Mouse (Mus musculus): Measurements from ENCODE around the gene Adamtsl1.

DNA sequence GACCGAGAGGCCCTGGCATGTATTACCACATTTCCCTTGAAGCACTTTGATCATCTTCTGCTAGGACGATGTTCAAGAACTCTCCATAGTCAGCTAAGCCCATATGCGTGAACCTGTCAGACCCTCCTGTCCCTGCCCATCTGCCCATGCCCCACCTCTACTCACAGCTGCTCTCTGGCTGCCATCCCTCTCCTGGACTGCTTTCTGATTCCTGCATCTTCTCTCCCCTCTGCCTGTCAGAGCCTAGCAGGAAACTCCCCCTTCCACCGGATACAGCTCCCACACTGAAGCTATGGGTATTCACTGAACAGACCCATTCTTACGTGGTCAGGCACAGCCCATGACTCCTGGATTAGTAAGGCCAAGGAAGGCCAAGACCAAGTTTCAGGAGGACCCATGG is 812.0 kb downstream of the Adamtsl1 start:
- TF ChIP-seq POLR2AphosphoS2 (IDR thresholded peaks at IDR 0.05; ENCODE audit: insufficient read length, low read depth) (no peak), MYOG (IDR thresholded peaks at IDR 0.05; ENCODE audit: control insufficient read depth in 1 of 3, insufficient read depth in 1 of 3, insufficient read length in 2 of 3, low read depth in 2 of 3) (no peak), POLR2A (IDR thresholded peaks at IDR 0.05; ENCODE audit: insufficient read length, low read depth) (no peak), MAX (IDR thresholded peaks at IDR 0.05; ENCODE audit: low read depth) (no peak), TCF12 (IDR thresholded peaks at IDR 0.05; ENCODE audit: insufficient read depth, poor library complexity, severe bottlenecking) (no peak), USF1 (IDR thresholded peaks at IDR 0.05; ENCODE audit: low read depth) (no peak), SRF (IDR thresholded peaks at IDR 0.05; ENCODE audit: control insufficient read depth, insufficient read length, low read depth) (no peak), CEBPB (IDR thresholded peaks at IDR 0.05; ENCODE audit: insufficient read depth, poor library complexity, severe bottlenecking) (no peak)

Data from myocyte (in vitro differentiated cells).